Mouse (Mus musculus) kidney, adult 2 months (tissue): ENCODE data around the gene Gm49320.

Source experiments
- CTCF ChIP-seq: fragments of 200-500 bp; conservative IDR thresholded peaks from 2 replicates; pipeline ENCODE4 v1.5.1; 2011; ENCODE audit warnings: low read depth, mild to moderate bottlenecking, control low read depth, low read length, moderate library complexity, mixed read lengths; ENCODE audit not compliant: insufficient read depth, insufficient read length
- POLR2A ChIP-seq: fragments of 200-500 bp; IDR thresholded peaks from one replicate; pipeline ENCODE4 v1.6.1; 2011; ENCODE audit warnings: low read depth, low read length, control low read depth

DNA sequence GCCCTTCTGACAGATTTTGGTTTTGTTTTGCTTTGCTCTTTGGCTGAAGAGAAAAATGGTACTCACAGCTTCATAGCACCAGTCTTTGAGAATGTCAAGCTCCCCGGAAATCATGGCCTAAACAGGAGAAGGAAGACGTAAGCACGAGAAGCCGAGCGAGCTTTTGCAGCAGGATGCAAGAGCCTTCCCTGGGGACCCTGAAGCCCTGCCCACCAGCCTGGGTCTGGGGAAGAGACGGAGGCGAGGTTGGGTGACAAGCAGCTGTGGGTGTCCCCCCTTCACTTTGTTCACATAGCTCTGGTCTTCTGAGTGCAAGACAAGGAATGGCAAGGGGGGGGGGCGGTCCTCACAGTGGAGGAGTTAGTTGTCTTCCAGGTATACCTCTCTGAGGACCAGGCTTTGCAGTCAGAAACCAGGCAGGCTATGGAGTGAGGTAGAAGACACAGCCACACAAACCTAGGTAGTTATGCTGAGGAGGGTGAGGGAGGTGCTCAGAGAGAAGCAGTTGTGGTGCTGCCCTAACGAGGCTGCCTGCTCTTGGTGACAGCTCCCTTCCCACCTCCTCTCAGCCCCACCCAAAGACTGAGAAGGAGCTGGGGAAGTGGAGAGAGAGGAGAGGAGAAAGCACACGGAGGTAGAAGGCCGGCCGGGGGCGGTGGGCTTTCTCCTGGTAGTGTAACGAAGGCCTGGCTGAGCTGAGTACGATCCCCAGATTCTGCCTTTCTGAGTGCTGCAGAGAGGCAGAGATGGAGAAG is 26.7 kb downstream of the Gm49320 start:
- TF ChIP-seq CTCF (no peak), POLR2A (no peak)
